Mouse (Mus musculus): Measurements from ENCODE around the gene Pax7. TPM values are rescaled to one million over a fixed set of nuclear protein-coding genes. Genes with fewer than 3 reads are reported as not detected.

Pax7 gene
- total and polyA plus RNA-seq, 3 experiments, result not detected

DNA sequence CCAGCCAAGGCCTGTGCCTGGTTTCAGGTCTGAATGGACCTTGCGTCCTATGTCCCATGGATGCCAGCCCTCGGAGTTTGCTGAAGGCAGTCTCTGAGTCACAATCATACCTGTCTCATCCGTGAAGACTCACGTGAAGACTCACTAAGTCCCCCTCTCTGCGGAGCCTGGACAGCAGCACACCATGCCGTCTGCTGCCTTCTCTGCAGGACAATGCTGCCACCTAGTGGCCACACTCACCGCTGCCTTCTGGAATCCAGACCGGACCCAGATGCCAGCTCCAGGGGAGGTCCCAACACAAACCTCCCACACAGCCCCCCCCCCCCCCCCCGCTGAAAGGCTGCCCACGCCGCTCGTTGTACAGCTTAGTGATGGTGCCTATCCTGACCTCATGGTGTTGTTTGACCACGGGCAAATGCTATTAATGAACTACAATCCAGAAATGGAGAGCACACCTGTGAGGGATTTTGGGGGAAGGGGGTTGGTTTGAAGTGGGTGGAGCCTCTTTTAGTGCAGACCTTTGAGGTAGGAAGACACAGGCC, 25.4 kb upstream of the Pax7 start:
- Histone ChIP-seq H3K36me3 (replicated peaks in 1 of 2; ENCODE audit: control insufficient read depth in 1 of 2, insufficient read depth in 1 of 2, low read length in 1 of 2) (no peaks in the 10 kb centered on the region), H3K9ac (ENCODE audit: insufficient read depth, low read depth) (no peak overlapping the region), H3K27ac (ENCODE audit: insufficient read depth, low read depth) (no peak overlapping the region), H3K4me3 (replicated peaks in 1 of 3; ENCODE audit: low read depth in 2 of 3, low read length in 2 of 3, poor library complexity in 1 of 3) (no peak overlapping the region), H3K9me3 (replicated peaks; ENCODE audit: low read length) (peaks cover 2% of the 10 kb centered on the region), H3K27me3 (replicated peaks) (peaks cover 35% of the 10 kb centered on the region), H3K79me2 (replicated peaks; ENCODE audit: control insufficient read depth, extremely low read depth, insufficient read depth, poor library complexity, severe bottlenecking) (no peaks in the 10 kb centered on the region), H3K4me1 (ENCODE audit: control insufficient read depth in 1 of 2, insufficient read depth in 2 of 2) (no peaks in the 10 kb centered on the region), H3K4me2 (ENCODE audit: insufficient read depth, low read depth, poor library complexity, severe bottlenecking) (no peak overlapping the region)
- in situ Hi-C loops (cut with MboI; ENCODE audit: low pct_ligation_motif_present, low pct_unique_long_range_greater_than_20kb, low sequenced_read_pairs), result loop anchor here (10.0 kb wide), 1 partner anchor 174 kb away; no protein-coding TSS in a partner anchor
- peak; percentile 65 for DNase-seq (ENCODE audit: extremely low read depth)
- dilution Hi-C loops (cut with MboI; ENCODE audit: extremely low pct_ligation_motif_present, extremely low pct_unique_long_range_greater_than_20kb, low sequenced_read_pairs), result no loop called here
- TF ChIP-seq MYC (IDR thresholded peaks at IDR 0.05; ENCODE audit: low read depth, low read length) (peak; percentile 67; the same call in 1 of the 2 replicates), SMC3 (IDR thresholded peaks at IDR 0.05; ENCODE audit: low read depth, low read length) (peak; percentile 83), GABPA (IDR thresholded peaks at IDR 0.05; ENCODE audit: insufficient replicate concordance, low read depth, low read length) (no peak), IRF4 (IDR thresholded peaks at IDR 0.05; ENCODE audit: low read depth, low read length) (no peak), JUN (IDR thresholded peaks at IDR 0.05; ENCODE audit: insufficient read depth, low read depth, low read length) (no peak), USF1 (IDR thresholded peaks at IDR 0.05; ENCODE audit: low read depth, low read length) (no peak), NRF1 (IDR thresholded peaks at IDR 0.05; ENCODE audit: low read depth, low read length) (no peak), CHD2 (IDR thresholded peaks at IDR 0.05; ENCODE audit: low read length) (no peak), E2F4 (IDR thresholded peaks at IDR 0.05; ENCODE audit: insufficient replicate concordance, low read depth, low read length) (no peak), USF2 (conservative IDR thresholded peaks at IDR 0.05; ENCODE audit: low read depth, low read length) (no peak), CTCF (conservative IDR thresholded peaks at IDR 0.05 in 1 of 2, IDR thresholded peaks at IDR 0.05 in 1 of 2; ENCODE audit: low read depth in 2 of 2, low read length in 2 of 2) (peak; percentile 51 to 87), POLR2A (IDR thresholded peaks at IDR 0.05; ENCODE audit: low read depth, low read length) (no peak), ZC3H11A (IDR thresholded peaks at IDR 0.05; ENCODE audit: low read depth, low read length) (0 out of 2 replicates have a peak, but pooled peaks have one; percentile 12), MAX (IDR thresholded peaks at IDR 0.05; ENCODE audit: low read length) (peak; percentile 18; the same call in 1 of the 2 replicates), JUND (conservative IDR thresholded peaks at IDR 0.05; ENCODE audit: low read depth, low read length) (no peak), TBP (conservative IDR thresholded peaks at IDR 0.05; ENCODE audit: low read depth, low read length) (no peak), RCOR1 (conservative IDR thresholded peaks at IDR 0.05; ENCODE audit: low read depth, low read length) (no peak), MXI1 (IDR thresholded peaks at IDR 0.05; ENCODE audit: low read depth, low read length) (no peak), MEF2A (IDR thresholded peaks at IDR 0.05; ENCODE audit: borderline replicate concordance, low read depth, low read length) (no peak), BHLHE40 (IDR thresholded peaks at IDR 0.05; ENCODE audit: low read depth, low read length) (peak; percentile 67), HCFC1 (IDR thresholded peaks at IDR 0.05; ENCODE audit: low read depth, low read length) (no peak), MAFK (IDR thresholded peaks at IDR 0.05; ENCODE audit: insufficient replicate concordance, low read length) (no peak), ELF1 (IDR thresholded peaks at IDR 0.05; ENCODE audit: low read depth, low read length) (no peak), CHD1 (IDR thresholded peaks at IDR 0.05; ENCODE audit: low read depth, low read length) (no peak), NELFE (IDR thresholded peaks at IDR 0.05; ENCODE audit: low read depth, low read length) (no peak), EP300 (IDR thresholded peaks at IDR 0.05; ENCODE audit: low read length) (no peak), ZMIZ1 (IDR thresholded peaks at IDR 0.05; ENCODE audit: low read depth, low read length) (no peak), TCF12 (IDR thresholded peaks at IDR 0.05; ENCODE audit: low read depth, low read length) (no peak), KAT2A (IDR thresholded peaks at IDR 0.05; ENCODE audit: insufficient replicate concordance, low read length) (no peak), RAD21 (IDR thresholded peaks at IDR 0.05; ENCODE audit: low read depth, low read length) (peak; percentile 88), UBTF (IDR thresholded peaks at IDR 0.05; ENCODE audit: low read depth, low read length) (no peak), MAZ (IDR thresholded peaks at IDR 0.05; ENCODE audit: low read depth, low read length) (no peak)

All from CH12.LX (cell line).